Mouse (Mus musculus) ES-Bruce4 (cell line): ENCODE results near the gene Med6.

Experiments
- EP300 ChIP-seq: IDR thresholded peaks from 2 replicates; pipeline ENCODE4 v1.6.1; 2011; ENCODE audit warnings: low read depth, low read length; ENCODE audit not compliant: insufficient read depth
- POLR2A ChIP-seq: IDR thresholded peaks from one replicate; pipeline ENCODE4 v1.8.1; 2011; ENCODE audit warnings: low read length; ENCODE audit not compliant: insufficient read depth

GRCm38 (mm10) chr12:81628091-81628490, 33.3 kb upstream of the Med6 start:
- TF ChIP-seq POLR2A (no peak), EP300 (no peak)
